Mouse (Mus musculus): ENCODE results near the gene Tcf7l2. TPM values are rescaled to one million over a fixed set of nuclear protein-coding genes. Genes with fewer than 3 reads are reported as not detected.

Gene Tcf7l2
- total RNA-seq, 1 experiment, result 3.0 TPM

DNA sequence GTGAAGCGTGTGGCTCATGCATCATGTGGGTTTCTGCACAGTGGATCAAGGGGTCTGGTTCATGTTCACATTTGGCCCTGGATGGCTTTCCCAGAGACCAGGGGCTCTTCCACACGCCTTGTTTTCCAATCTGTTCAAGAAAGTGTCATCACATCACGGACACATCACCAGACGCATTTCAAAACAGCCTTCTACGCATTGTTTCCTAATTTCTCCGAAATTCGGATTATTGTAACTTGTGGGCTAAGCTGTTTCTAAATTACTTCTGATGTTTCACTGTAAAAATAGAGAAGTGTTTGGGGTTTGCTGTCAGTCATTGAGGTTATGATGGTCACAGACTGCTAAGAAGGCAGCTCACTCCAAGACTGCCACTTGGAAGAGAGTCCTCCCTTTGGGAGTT, 78.6 kb downstream of the Tcf7l2 start:
- Histone ChIP-seq H3K4me1 (ENCODE audit: control insufficient read depth in 2 of 2, insufficient read depth in 2 of 2, low read length in 2 of 2, poor library complexity in 1 of 2) (no peaks in the 10 kb centered on the region), H3K27ac (ENCODE audit: insufficient read depth, low read depth, low read length, poor library complexity, severe bottlenecking) (no peak overlapping the region), H3K9ac (ENCODE audit: insufficient read depth, low read depth, low read length, poor library complexity, severe bottlenecking) (no peak overlapping the region), H3K36me3 (ENCODE audit: control insufficient read depth, insufficient read depth, low read length, poor library complexity, severe bottlenecking) (no peaks in the 10 kb centered on the region), H3K4me3 (ENCODE audit: insufficient read depth in 1 of 2, low read depth in 1 of 2, low read length in 2 of 2, poor library complexity in 1 of 2, severe bottlenecking in 1 of 2) (no peak overlapping the region), H3K9me3 (ENCODE audit: control insufficient read depth, insufficient read depth, low read depth, low read length) (no peaks in the 10 kb centered on the region)
- DNase-seq (ENCODE audit: low read depth, low spot score), result no peak
- in situ Hi-C loops (cut with MboI; ENCODE audit: low sequenced_read_pairs in 2 of 2, unreplicated experiment in 2 of 2), result no loop called here
- TF ChIP-seq CHD2 (IDR thresholded peaks at IDR 0.05; ENCODE audit: low read depth, low read length) (no peak), MAFK (IDR thresholded peaks at IDR 0.05; ENCODE audit: insufficient read depth, low read depth, low read length) (no peak), HCFC1 (IDR thresholded peaks at IDR 0.05; ENCODE audit: borderline replicate concordance, insufficient read depth, low read length) (no peak), ZC3H11A (IDR thresholded peaks at IDR 0.05; ENCODE audit: borderline replicate concordance, low read depth, low read length) (no peak), ZNF384 (IDR thresholded peaks at IDR 0.05; ENCODE audit: low read depth, low read length) (no peak)

DNA sequence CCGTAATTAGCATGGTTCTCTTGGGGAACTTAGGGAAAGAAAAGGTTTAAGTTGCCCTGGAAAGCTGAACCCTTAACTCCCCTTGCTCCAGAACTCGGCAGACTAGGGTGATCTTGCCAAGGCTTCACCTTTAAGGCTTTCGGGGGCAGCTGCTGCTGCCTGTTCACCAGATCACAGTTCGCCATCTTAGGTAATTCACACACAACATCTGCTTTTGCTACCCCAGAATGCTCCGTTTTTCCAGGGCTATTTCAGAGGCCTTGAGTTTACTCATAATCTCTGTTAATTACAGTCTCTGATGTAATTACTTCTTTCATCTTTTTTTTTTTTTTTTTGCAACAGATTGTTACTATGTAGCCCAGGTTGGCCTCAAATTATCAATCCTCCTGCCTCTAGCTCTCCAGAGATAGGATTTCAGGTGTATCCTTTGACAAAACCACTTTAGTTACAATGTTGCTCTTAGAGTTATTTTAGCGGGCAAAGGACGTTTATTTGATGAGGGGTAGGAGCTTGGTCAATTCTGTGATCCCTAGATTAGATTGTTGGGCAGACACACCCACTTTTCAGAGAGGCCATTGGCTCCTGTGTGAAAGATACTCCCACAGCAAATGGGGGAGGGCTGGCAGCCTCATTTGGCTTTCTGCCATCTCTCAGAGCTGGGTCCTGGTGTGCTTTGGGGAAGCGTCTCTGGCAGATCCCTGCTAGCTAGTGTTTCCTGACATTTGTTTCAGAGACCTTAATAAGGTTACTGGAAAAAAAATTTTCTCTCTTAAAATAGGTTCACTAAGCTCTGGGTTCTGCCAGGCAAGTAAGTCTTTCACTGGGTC, 83.6 kb downstream of the Tcf7l2 start:
- H3K9me3 ChIP-seq (ENCODE audit: control insufficient read depth, insufficient read depth, low read depth, low read length), result no peaks in the 10 kb centered on the region
- H3K27ac ChIP-seq (ENCODE audit: insufficient read depth, low read depth, low read length, poor library complexity, severe bottlenecking), result no peak overlapping the region
- H3K36me3 ChIP-seq (ENCODE audit: control insufficient read depth, insufficient read depth, low read length, poor library complexity, severe bottlenecking), result no peaks in the 10 kb centered on the region
- H3K9ac ChIP-seq (ENCODE audit: insufficient read depth, low read depth, low read length, poor library complexity, severe bottlenecking), result no peak overlapping the region
- no peak for DNase-seq (ENCODE audit: low read depth, low spot score)
- in situ Hi-C loops (cut with MboI; ENCODE audit: low sequenced_read_pairs in 2 of 2, unreplicated experiment in 2 of 2), result no loop called here
- no peaks in the 10 kb centered on the region for H3K4me1 ChIP-seq (ENCODE audit: control insufficient read depth in 2 of 2, insufficient read depth in 2 of 2, low read length in 2 of 2, poor library complexity in 1 of 2)
- no peak overlapping the region for H3K4me3 ChIP-seq (ENCODE audit: insufficient read depth in 1 of 2, low read depth in 1 of 2, low read length in 2 of 2, poor library complexity in 1 of 2, severe bottlenecking in 1 of 2)
- TF ChIP-seq HCFC1 (IDR thresholded peaks at IDR 0.05; ENCODE audit: borderline replicate concordance, insufficient read depth, low read length) (no peak), CHD2 (IDR thresholded peaks at IDR 0.05; ENCODE audit: low read depth, low read length) (no peak), ZC3H11A (IDR thresholded peaks at IDR 0.05; ENCODE audit: borderline replicate concordance, low read depth, low read length) (no peak), ZNF384 (IDR thresholded peaks at IDR 0.05; ENCODE audit: low read depth, low read length) (no peak), MAFK (IDR thresholded peaks at IDR 0.05; ENCODE audit: insufficient read depth, low read depth, low read length) (no peak)

DNA sequence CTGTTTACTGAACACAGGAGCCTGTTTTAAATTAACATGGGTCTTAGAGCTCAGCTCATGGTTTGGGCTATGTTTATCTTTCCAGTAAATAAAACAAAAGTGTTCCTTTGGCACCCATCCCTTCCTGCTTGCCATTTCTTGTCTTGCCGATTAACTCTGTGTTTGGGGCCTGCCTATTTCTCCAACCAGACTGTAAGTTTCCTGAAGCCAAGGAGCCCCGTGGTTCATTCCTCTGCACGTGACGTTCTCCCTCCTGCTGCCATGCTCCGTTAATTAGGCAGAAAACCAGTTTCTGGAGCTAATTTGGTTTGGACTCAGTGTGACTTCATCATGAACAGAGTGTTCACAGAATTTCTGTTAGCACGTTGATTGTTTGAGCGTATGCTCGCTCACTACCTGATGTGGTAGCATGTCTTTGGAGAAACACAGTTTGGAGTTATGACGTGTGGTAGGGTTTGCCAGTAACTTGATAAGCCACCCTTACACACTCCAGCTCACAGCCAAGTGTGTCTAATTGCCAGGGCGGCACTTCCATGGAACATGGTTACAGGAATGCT, 84.4 kb downstream of the Tcf7l2 start:
- no peak overlapping the region for H3K4me3 ChIP-seq (ENCODE audit: insufficient read depth in 1 of 2, low read depth in 1 of 2, low read length in 2 of 2, poor library complexity in 1 of 2, severe bottlenecking in 1 of 2)
- no peaks in the 10 kb centered on the region for H3K36me3 ChIP-seq (ENCODE audit: control insufficient read depth, insufficient read depth, low read length, poor library complexity, severe bottlenecking)
- DNase-seq (ENCODE audit: low read depth, low spot score), result no peak
- H3K9ac ChIP-seq (ENCODE audit: insufficient read depth, low read depth, low read length, poor library complexity, severe bottlenecking), result no peak overlapping the region
- in situ Hi-C loops (cut with MboI; ENCODE audit: low sequenced_read_pairs in 2 of 2, unreplicated experiment in 2 of 2), result no loop called here
- H3K9me3 ChIP-seq (ENCODE audit: control insufficient read depth, insufficient read depth, low read depth, low read length), result no peaks in the 10 kb centered on the region
- TF ChIP-seq ZNF384 (IDR thresholded peaks at IDR 0.05; ENCODE audit: low read depth, low read length), result no peak
- no peak for TF ChIP-seq ZC3H11A (IDR thresholded peaks at IDR 0.05; ENCODE audit: borderline replicate concordance, low read depth, low read length)
- no peak for TF ChIP-seq CHD2 (IDR thresholded peaks at IDR 0.05; ENCODE audit: low read depth, low read length)
- TF ChIP-seq MAFK (IDR thresholded peaks at IDR 0.05; ENCODE audit: insufficient read depth, low read depth, low read length), result no peak
- no peak for TF ChIP-seq HCFC1 (IDR thresholded peaks at IDR 0.05; ENCODE audit: borderline replicate concordance, insufficient read depth, low read length)
- H3K27ac ChIP-seq (ENCODE audit: insufficient read depth, low read depth, low read length, poor library complexity, severe bottlenecking), result no peak overlapping the region
- H3K4me1 ChIP-seq (ENCODE audit: control insufficient read depth in 2 of 2, insufficient read depth in 2 of 2, low read length in 2 of 2, poor library complexity in 1 of 2), result no peaks in the 10 kb centered on the region

DNA sequence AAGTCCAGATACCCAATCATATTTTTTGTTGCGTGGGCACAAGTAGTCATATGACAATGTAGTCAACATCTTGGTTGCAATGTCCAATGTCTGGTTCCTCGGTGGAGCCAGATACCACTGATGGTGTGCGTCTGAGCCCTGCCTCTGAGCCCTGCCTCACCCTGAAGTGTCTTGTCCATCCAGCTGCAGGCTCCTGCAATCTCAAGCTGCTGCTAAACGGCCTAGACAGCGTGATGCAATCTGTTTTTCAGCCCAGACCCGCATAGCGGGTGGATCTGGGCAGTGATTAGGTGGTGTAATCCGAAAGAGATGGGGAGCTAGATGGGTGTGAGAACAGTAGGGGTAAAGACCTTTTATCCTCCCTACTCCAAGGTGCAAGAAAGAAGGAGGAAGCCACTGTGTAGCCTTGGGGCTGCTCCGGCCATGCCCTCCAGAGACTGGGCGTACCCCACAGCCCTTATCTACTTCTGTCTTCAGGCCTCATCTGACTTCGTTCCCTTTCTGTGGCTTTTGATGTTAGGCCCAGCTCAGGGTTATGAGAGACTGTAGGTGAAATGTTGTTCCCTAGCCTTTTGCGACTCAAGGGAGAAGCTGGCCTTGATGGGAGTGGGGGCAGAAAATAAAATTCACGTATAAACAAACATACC, 86.1 kb downstream of the Tcf7l2 start:
- in situ Hi-C loops (cut with MboI; ENCODE audit: low sequenced_read_pairs in 2 of 2, unreplicated experiment in 2 of 2), result no loop called here
- TF ChIP-seq HCFC1 (IDR thresholded peaks at IDR 0.05; ENCODE audit: borderline replicate concordance, insufficient read depth, low read length), result no peak
- no peak for TF ChIP-seq MAFK (IDR thresholded peaks at IDR 0.05; ENCODE audit: insufficient read depth, low read depth, low read length)
- TF ChIP-seq CHD2 (IDR thresholded peaks at IDR 0.05; ENCODE audit: low read depth, low read length), result no peak
- no peak for TF ChIP-seq ZC3H11A (IDR thresholded peaks at IDR 0.05; ENCODE audit: borderline replicate concordance, low read depth, low read length)
- no peak for TF ChIP-seq ZNF384 (IDR thresholded peaks at IDR 0.05; ENCODE audit: low read depth, low read length)
- Histone ChIP-seq H3K27ac (ENCODE audit: insufficient read depth, low read depth, low read length, poor library complexity, severe bottlenecking) (no peak overlapping the region), H3K4me1 (ENCODE audit: control insufficient read depth in 2 of 2, insufficient read depth in 2 of 2, low read length in 2 of 2, poor library complexity in 1 of 2) (no peaks in the 10 kb centered on the region), H3K9ac (ENCODE audit: insufficient read depth, low read depth, low read length, poor library complexity, severe bottlenecking) (no peak overlapping the region), H3K36me3 (ENCODE audit: control insufficient read depth, insufficient read depth, low read length, poor library complexity, severe bottlenecking) (no peaks in the 10 kb centered on the region), H3K9me3 (ENCODE audit: control insufficient read depth, insufficient read depth, low read depth, low read length) (no peaks in the 10 kb centered on the region), H3K4me3 (ENCODE audit: insufficient read depth in 1 of 2, low read depth in 1 of 2, low read length in 2 of 2, poor library complexity in 1 of 2, severe bottlenecking in 1 of 2) (no peak overlapping the region)
- no peak for DNase-seq (ENCODE audit: low read depth, low spot score)

All from ES-E14 (cell line).